Mouse (Mus musculus): ENCODE measurements around the gene Dchs2. TPM values are rescaled to one million over a fixed set of nuclear protein-coding genes. Genes with fewer than 3 reads are reported as not detected.

Dchs2 gene
- polyA plus RNA-seq, 1 experiment from 2014 or later: 0.16 TPM

- 97% methylated on average over 2 of the region's 2 CpGs for WGBS
Measured at GRCm38 (mm10) chr3:83220101-83220500, 92.4 kb downstream of the Dchs2 start.

GRCm38 (mm10) chr3:83222125-83222524 lies 94.4 kb downstream of the Dchs2 start:
- H3K9ac ChIP-seq: no peak overlapping the region
- H3K36me3 ChIP-seq: no peaks in the 10 kb centered on the region
- H3K27ac ChIP-seq: no peak overlapping the region
- H3K4me3 ChIP-seq (replicated peaks): no peak overlapping the region
- ATAC-seq: no peak
- H3K27me3 ChIP-seq (replicated peaks): no peaks in the 10 kb centered on the region
- WGBS: 48% methylated on average over 5 of the region's 5 CpGs
- no peak overlapping the region for H3K4me2 ChIP-seq (replicated peaks)
- no peaks in the 10 kb centered on the region for H3K4me1 ChIP-seq (replicated peaks)
- no peaks in the 10 kb centered on the region for H3K9me3 ChIP-seq

More at GRCm38 (mm10) chr3:83220101-83220500, 92.4 kb downstream of the Dchs2 start:
- ATAC-seq: no peak
- H3K4me3 ChIP-seq (replicated peaks): no peak overlapping the region
- no peak overlapping the region for H3K9ac ChIP-seq
- H3K36me3 ChIP-seq: no peaks in the 10 kb centered on the region
- H3K27ac ChIP-seq: no peak overlapping the region
- no peak overlapping the region for H3K4me2 ChIP-seq (replicated peaks)
- H3K27me3 ChIP-seq (replicated peaks): no peaks in the 10 kb centered on the region
- no peaks in the 10 kb centered on the region for H3K4me1 ChIP-seq (replicated peaks)
- no peaks in the 10 kb centered on the region for H3K9me3 ChIP-seq

GRCm38 (mm10) chr3:83228383-83228782 lies 100.6 kb downstream of the Dchs2 start:
- no peak overlapping the region for H3K27ac ChIP-seq
- no peaks in the 10 kb centered on the region for H3K9me3 ChIP-seq
- WGBS: 44% methylated on average over 9 of the region's 9 CpGs
- 0 out of 2 replicates have a peak, but pooled peaks cover 2% of the 10 kb centered on the region for H3K27me3 ChIP-seq (replicated peaks)
- no peaks in the 10 kb centered on the region for H3K36me3 ChIP-seq
- H3K9ac ChIP-seq: no peak overlapping the region
- no peak for ATAC-seq
- H3K4me1 ChIP-seq (replicated peaks): no peaks in the 10 kb centered on the region
- no peak overlapping the region for H3K4me3 ChIP-seq (replicated peaks)
- no peak overlapping the region for H3K4me2 ChIP-seq (replicated peaks)

- ATAC-seq: no peak
- 0 out of 2 replicates have a peak, but pooled peaks cover 2% of the 10 kb centered on the region for H3K27me3 ChIP-seq (replicated peaks)
- no peak overlapping the region for H3K9ac ChIP-seq
- 92% methylated on average over 2 of the region's 2 CpGs for WGBS
- H3K36me3 ChIP-seq: no peaks in the 10 kb centered on the region
- H3K27ac ChIP-seq: no peak overlapping the region
- no peaks in the 10 kb centered on the region for H3K4me1 ChIP-seq (replicated peaks)
- H3K9me3 ChIP-seq: no peaks in the 10 kb centered on the region
- no peak overlapping the region for H3K4me2 ChIP-seq (replicated peaks)
- H3K4me3 ChIP-seq (replicated peaks): no peak overlapping the region
Measured at GRCm38 (mm10) chr3:83230326-83230725, 102.6 kb downstream of the Dchs2 start.

GRCm38 (mm10) chr3:83234457-83234856 lies 106.7 kb downstream of the Dchs2 start:
- no peaks in the 10 kb centered on the region for H3K36me3 ChIP-seq
- H3K27me3 ChIP-seq (replicated peaks): no peaks in the 10 kb centered on the region
- no peak for ATAC-seq
- WGBS: 50% methylated on average over 4 of the region's 4 CpGs
- H3K4me1 ChIP-seq (replicated peaks): no peaks in the 10 kb centered on the region
- no peak overlapping the region for H3K4me3 ChIP-seq (replicated peaks)
- no peaks in the 10 kb centered on the region for H3K9me3 ChIP-seq
- H3K9ac ChIP-seq: no peak overlapping the region
- no peak overlapping the region for H3K27ac ChIP-seq
- H3K4me2 ChIP-seq (replicated peaks): no peak overlapping the region

- no peaks in the 10 kb centered on the region for H3K4me1 ChIP-seq (replicated peaks)
- no peak overlapping the region for H3K9ac ChIP-seq
- no peaks in the 10 kb centered on the region for H3K27me3 ChIP-seq (replicated peaks)
- H3K36me3 ChIP-seq: no peaks in the 10 kb centered on the region
- 83% methylated on average over 5 of the region's 5 CpGs for WGBS
- H3K27ac ChIP-seq: no peak overlapping the region
- H3K4me2 ChIP-seq (replicated peaks): no peak overlapping the region
- no peaks in the 10 kb centered on the region for H3K9me3 ChIP-seq
- no peak overlapping the region for H3K4me3 ChIP-seq (replicated peaks)
- ATAC-seq: no peak
Measured at GRCm38 (mm10) chr3:83235061-83235460, 107.3 kb downstream of the Dchs2 start.

- H3K4me3 ChIP-seq (replicated peaks): no peak overlapping the region
- no peaks in the 10 kb centered on the region for H3K27me3 ChIP-seq (replicated peaks)
- H3K4me2 ChIP-seq (replicated peaks): no peak overlapping the region
- H3K9ac ChIP-seq: no peak overlapping the region
- no peak overlapping the region for H3K27ac ChIP-seq
- no peaks in the 10 kb centered on the region for H3K4me1 ChIP-seq (replicated peaks)
- no peaks in the 10 kb centered on the region for H3K36me3 ChIP-seq
- H3K9me3 ChIP-seq: no peaks in the 10 kb centered on the region
- ATAC-seq: no peak
- WGBS: 76% methylated on average over 5 of the region's 5 CpGs
Measured at GRCm38 (mm10) chr3:83246536-83246935, 118.8 kb downstream of the Dchs2 start.

- H3K27ac ChIP-seq: no peak overlapping the region
- no peak overlapping the region for H3K4me3 ChIP-seq (replicated peaks)
- WGBS: 73% methylated on average over 4 of the region's 4 CpGs
- no peak overlapping the region for H3K4me2 ChIP-seq (replicated peaks)
- H3K4me1 ChIP-seq (replicated peaks): no peaks in the 10 kb centered on the region
- no peaks in the 10 kb centered on the region for H3K36me3 ChIP-seq
- no peaks in the 10 kb centered on the region for H3K27me3 ChIP-seq (replicated peaks)
- H3K9ac ChIP-seq: no peak overlapping the region
- no peaks in the 10 kb centered on the region for H3K9me3 ChIP-seq
- no peak for ATAC-seq
Measured at GRCm38 (mm10) chr3:83250001-83250545, 122.3 kb downstream of the Dchs2 start.

- ATAC-seq: no peak
- WGBS: 62% methylated on average over 7 of the region's 7 CpGs
Measured at GRCm38 (mm10) chr3:83251899-83252298, 124.2 kb downstream of the Dchs2 start.

GRCm38 (mm10) chr3:83259421-83259820 lies 131.7 kb downstream of the Dchs2 start:
- H3K36me3 ChIP-seq: no peaks in the 10 kb centered on the region
- no peak for ATAC-seq
- 51% methylated on average over 4 of the region's 4 CpGs for WGBS
- H3K9ac ChIP-seq: no peak overlapping the region
- H3K9me3 ChIP-seq: no peaks in the 10 kb centered on the region
- no peaks in the 10 kb centered on the region for H3K27me3 ChIP-seq (replicated peaks)
- H3K4me1 ChIP-seq (replicated peaks): no peaks in the 10 kb centered on the region
- no peak overlapping the region for H3K27ac ChIP-seq
- H3K4me3 ChIP-seq (replicated peaks): no peak overlapping the region
- H3K4me2 ChIP-seq (replicated peaks): no peak overlapping the region

More at GRCm38 (mm10) chr3:83251899-83252298, 124.2 kb downstream of the Dchs2 start:
- Histone ChIP-seq H3K4me3 (replicated peaks) (no peak overlapping the region), H3K36me3 (no peaks in the 10 kb centered on the region), H3K27me3 (replicated peaks) (no peaks in the 10 kb centered on the region), H3K9ac (no peak overlapping the region), H3K4me1 (replicated peaks) (no peaks in the 10 kb centered on the region), H3K9me3 (no peaks in the 10 kb centered on the region), H3K27ac (no peak overlapping the region), H3K4me2 (replicated peaks) (no peak overlapping the region)

- no peaks in the 10 kb centered on the region for H3K36me3 ChIP-seq
- H3K9ac ChIP-seq: no peak overlapping the region
- H3K9me3 ChIP-seq: no peaks in the 10 kb centered on the region
- ATAC-seq: peak; percentile 93
- H3K27ac ChIP-seq: no peak overlapping the region
- 58% methylated on average over 4 of the region's 4 CpGs for WGBS
- no peak overlapping the region for H3K4me2 ChIP-seq (replicated peaks)
- H3K27me3 ChIP-seq (replicated peaks): no peaks in the 10 kb centered on the region
- no peaks in the 10 kb centered on the region for H3K4me1 ChIP-seq (replicated peaks)
- no peak overlapping the region for H3K4me3 ChIP-seq (replicated peaks)
Measured at GRCm38 (mm10) chr3:83266009-83266408, 138.3 kb downstream of the Dchs2 start.

GRCm38 (mm10) chr3:83270228-83270627 lies 142.5 kb downstream of the Dchs2 start:
- no peak overlapping the region for H3K27ac ChIP-seq
- WGBS: 88% methylated on average over 14 of the region's 14 CpGs
- no peak for ATAC-seq

GRCm38 (mm10) chr3:83270982-83271381 lies 143.2 kb downstream of the Dchs2 start:
- Histone ChIP-seq H3K4me2 (replicated peaks) (no peak overlapping the region), H3K9me3 (no peaks in the 10 kb centered on the region), H3K4me1 (replicated peaks) (no peaks in the 10 kb centered on the region), H3K27me3 (replicated peaks) (no peaks in the 10 kb centered on the region), H3K4me3 (replicated peaks) (no peak overlapping the region), H3K36me3 (no peaks in the 10 kb centered on the region), H3K27ac (no peak overlapping the region), H3K9ac (no peak overlapping the region)
- ATAC-seq: no peak
- 56% methylated on average over 9 of the region's 9 CpGs for WGBS

More at GRCm38 (mm10) chr3:83270228-83270627, 142.5 kb downstream of the Dchs2 start:
- Histone ChIP-seq H3K36me3 (no peaks in the 10 kb centered on the region), H3K27me3 (replicated peaks) (no peaks in the 10 kb centered on the region), H3K4me3 (replicated peaks) (no peak overlapping the region), H3K9ac (no peak overlapping the region), H3K4me1 (replicated peaks) (no peaks in the 10 kb centered on the region), H3K4me2 (replicated peaks) (no peak overlapping the region), H3K9me3 (no peaks in the 10 kb centered on the region)
